Mouse (Mus musculus) CH12.LX (cell line): Measurements from ENCODE around the gene Snap91.

Source experiments
- CTCF ChIP-seq, 2 experiments: IDR thresholded peaks in 1 of 2; conservative IDR thresholded peaks in 1 of 2; 2 replicates each; pipeline ENCODE4 v1.5.1; 2011 to 2012; ENCODE audit warnings: low read depth in 2 of 2, low read length in 2 of 2, improper control_type of control experiment in 1 of 2, inconsistent platforms in 1 of 2, mild to moderate bottlenecking in 1 of 2, moderate library complexity in 1 of 2
- MAX ChIP-seq: IDR thresholded peaks from 2 replicates; pipeline ENCODE4 v1.6.1; 2011; ENCODE audit warnings: low read length, improper control_type of control experiment
- MAZ ChIP-seq: IDR thresholded peaks from 2 replicates; pipeline ENCODE4 v1.6.1; 2012; ENCODE audit warnings: low read depth, mild to moderate bottlenecking, inconsistent platforms, low read length, improper control_type of control experiment, moderate library complexity
- MXI1 ChIP-seq: IDR thresholded peaks from 2 replicates; pipeline ENCODE4 v1.6.1; 2011; ENCODE audit warnings: mild to moderate bottlenecking, low read depth, low read length, improper control_type of control experiment
- SMC3 ChIP-seq: IDR thresholded peaks from 2 replicates; pipeline ENCODE4 v1.6.1; 2011; ENCODE audit warnings: low read depth, low read length, improper control_type of control experiment

GRCm38 (mm10) chr9:86858101-86858500 is 22.4 kb downstream of the Snap91 start:
- TF ChIP-seq SMC3: no peak
- TF ChIP-seq CTCF (conservative IDR thresholded peaks at IDR 0.05 in 1 of 2, IDR thresholded peaks at IDR 0.05 in 1 of 2; ENCODE audit: low read depth in 2 of 2, low read length in 2 of 2): no peak
- TF ChIP-seq MAZ: no peak
- TF ChIP-seq MAX: no peak
- no peak for TF ChIP-seq MXI1
